Mouse (Mus musculus) hindbrain, embryonic 14.5 days (tissue): ENCODE measurements around the gene Acer3. TPM values are rescaled to one million over a fixed set of nuclear protein-coding genes. Genes with fewer than 3 reads are reported as not detected.

ENCODE experiments used
- ATAC-seq: fragments of 200-750 bp; cut with Nextera tagmentation; 2 replicates; pipeline ENCODE4 v1.8.0; 2017; ENCODE audit warnings: moderate number of reproducible peaks, mild to moderate bottlenecking, moderate TSS enrichment, moderate library complexity; ENCODE audit not compliant: low FRiP score
- DNase-seq: peaks from one replicate; pipeline ENCODE4 v3.0.0-alpha.2; 2015; ENCODE audit warnings: low spot score
- H3K27ac ChIP-seq: fragments of 300-500 bp; sonication (generic); 2 replicates; pipeline ENCODE4 v1.5.1; 2014; ENCODE audit warnings: mild to moderate bottlenecking, moderate library complexity
- H3K27me3 ChIP-seq: fragments of 300-500 bp; sonication (generic); 2 replicates; pipeline ENCODE4 v1.6.1; 2014; ENCODE audit warnings: mild to moderate bottlenecking, low read length, mixed read lengths; ENCODE audit not compliant: control insufficient read depth, insufficient read depth
- H3K36me3 ChIP-seq: fragments of 300-500 bp; sonication (generic); replicated peaks from 2 replicates; pipeline ENCODE4 v1.6.1; 2014; ENCODE audit not compliant: control insufficient read depth, insufficient read depth
- H3K4me1 ChIP-seq: fragments of 300-500 bp; sonication (generic); replicated peaks from 2 replicates; pipeline ENCODE4 v1.6.1; 2014; ENCODE audit warnings: antibody characterized with exemption, low read length, mixed read lengths; ENCODE audit not compliant: control insufficient read depth, insufficient read depth
- H3K4me2 ChIP-seq: fragments of 300-500 bp; sonication (generic); replicated peaks from 2 replicates; pipeline ENCODE4 v1.6.1; 2014; ENCODE audit warnings: mild to moderate bottlenecking, moderate library complexity
- H3K4me3 ChIP-seq: fragments of 300-500 bp; sonication (generic); replicated peaks from 2 replicates; pipeline ENCODE4 v1.5.1; 2014; ENCODE audit warnings: mild to moderate bottlenecking, low read length
- H3K9ac ChIP-seq: fragments of 300-500 bp; sonication (generic); 2 replicates; pipeline ENCODE4 v1.6.1; 2014
- H3K9me3 ChIP-seq: fragments of 300-500 bp; sonication (generic); 2 replicates; pipeline ENCODE4 v1.6.1; 2016; ENCODE audit warnings: low read length; ENCODE audit not compliant: control insufficient read depth
- WGBS: fragments of 180-500 bp; shearing (Covaris S2); extraction: QIAGEN DNeasy Blood & Tissue Kit; methylation state at CpG from one replicate; pipeline ENCODE4 v1.1.7; 2014; 5-methylcytosine and 5-hydroxymethylcytosine counted together
- polyA plus RNA-seq: library from polyadenylated mRNA; unstranded; fragments of >200 nt; fragmentation: Nextera tagmentation; extraction: Ambion mirVana; gene quantifications from 2 replicates; pipeline ENCODE4 v1.2.1, GENCODE M21; 2014

Acer3 gene
- polyA plus RNA-seq, 1 experiment from 2014 or later: 27.4 TPM

- H3K36me3 ChIP-seq: no peaks in the 10 kb centered on the region
- WGBS: 94% methylated on average over 2 of the region's 2 CpGs
These were observed 68.5 kb downstream of the Acer3 start for GRCm38 (mm10) chr7:98252520-98252919.

GRCm38 (mm10) chr7:98236686-98237359 is 84.2 kb downstream of the Acer3 start:
- DNase-seq (no peak), ATAC-seq (no peak)
- no peak overlapping the region for H3K4me2 ChIP-seq
- H3K27ac ChIP-seq: no peak overlapping the region
- no peaks in the 10 kb centered on the region for H3K9me3 ChIP-seq
- no peak overlapping the region for H3K9ac ChIP-seq
- H3K27me3 ChIP-seq: no peaks in the 10 kb centered on the region
- H3K4me3 ChIP-seq: no peak overlapping the region
- no peaks in the 10 kb centered on the region for H3K4me1 ChIP-seq
- no peaks in the 10 kb centered on the region for H3K36me3 ChIP-seq
- WGBS: 71% methylated on average over 3 of the region's 3 CpGs

More at GRCm38 (mm10) chr7:98252520-98252919, 68.5 kb downstream of the Acer3 start:
- H3K4me2 ChIP-seq: no peak overlapping the region
- no peaks in the 10 kb centered on the region for H3K27me3 ChIP-seq
- no peak overlapping the region for H3K9ac ChIP-seq
- H3K9me3 ChIP-seq: no peaks in the 10 kb centered on the region
- no peak overlapping the region for H3K27ac ChIP-seq
- DNase-seq (no peak), ATAC-seq (no peak)
- no peak overlapping the region for H3K4me3 ChIP-seq
- no peaks in the 10 kb centered on the region for H3K4me1 ChIP-seq

GRCm38 (mm10) chr7:98223796-98224195 is 97.2 kb downstream of the Acer3 start:
- no peaks in the 10 kb centered on the region for H3K27me3 ChIP-seq
- no peak overlapping the region for H3K4me2 ChIP-seq
- ATAC-seq: no peak
- no peaks in the 10 kb centered on the region for H3K36me3 ChIP-seq
- H3K4me3 ChIP-seq: no peak overlapping the region
- DNase-seq: no peak
- H3K4me1 ChIP-seq: no peaks in the 10 kb centered on the region
- no peaks in the 10 kb centered on the region for H3K9me3 ChIP-seq
- H3K27ac ChIP-seq: no peak overlapping the region
- 96% methylated on average over 4 of the region's 4 CpGs for WGBS
- H3K9ac ChIP-seq: no peak overlapping the region

- no peak overlapping the region for H3K9ac ChIP-seq
- no peaks in the 10 kb centered on the region for H3K36me3 ChIP-seq
- H3K27ac ChIP-seq: no peak overlapping the region
- H3K9me3 ChIP-seq: no peaks in the 10 kb centered on the region
- H3K4me1 ChIP-seq: 0 out of 2 replicates have a peak, but pooled peaks cover 4% of the 10 kb centered on the region
- DNase-seq (peak; percentile 41), ATAC-seq (no peak)
- no peaks in the 10 kb centered on the region for H3K27me3 ChIP-seq
- H3K4me2 ChIP-seq: no peak overlapping the region
- H3K4me3 ChIP-seq: no peak overlapping the region
These were observed 104.3 kb downstream of the Acer3 start for GRCm38 (mm10) chr7:98216713-98217112.

GRCm38 (mm10) chr7:98202946-98203345 is 118.1 kb downstream of the Acer3 start:
- Histone ChIP-seq H3K9ac (no peak overlapping the region), H3K4me1 (no peaks in the 10 kb centered on the region), H3K36me3 (no peaks in the 10 kb centered on the region), H3K27me3 (no peaks in the 10 kb centered on the region), H3K4me3 (no peak overlapping the region), H3K4me2 (no peak overlapping the region), H3K9me3 (no peaks in the 10 kb centered on the region), H3K27ac (no peak overlapping the region)
- no peak for ATAC-seq
- 76% methylated on average over 4 of the region's 4 CpGs for WGBS
- DNase-seq: no peak

GRCm38 (mm10) chr7:98201493-98202028 is 119.4 kb downstream of the Acer3 start:
- Histone ChIP-seq H3K27ac (no peak overlapping the region), H3K36me3 (no peaks in the 10 kb centered on the region), H3K27me3 (peaks cover 9% of the 10 kb centered on the region), H3K9ac (no peak overlapping the region), H3K4me1 (no peaks in the 10 kb centered on the region), H3K9me3 (no peaks in the 10 kb centered on the region), H3K4me3 (no peak overlapping the region), H3K4me2 (no peak overlapping the region)
- ATAC-seq (no peak), DNase-seq (no peak)
- WGBS: 87% methylated on average over 5 of the region's 5 CpGs

- Histone ChIP-seq H3K27ac (no peak overlapping the region), H3K4me3 (no peak overlapping the region), H3K9ac (no peak overlapping the region), H3K4me1 (no peaks in the 10 kb centered on the region), H3K27me3 (peaks cover 21% of the 10 kb centered on the region), H3K36me3 (no peaks in the 10 kb centered on the region), H3K4me2 (no peak overlapping the region), H3K9me3 (no peaks in the 10 kb centered on the region)
- DNase-seq (no peak), ATAC-seq (no peak)
- WGBS: 94% methylated on average over 3 of the region's 3 CpGs
These were observed 120.6 kb downstream of the Acer3 start for GRCm38 (mm10) chr7:98200396-98200795.

GRCm38 (mm10) chr7:98199381-98199780 is 121.6 kb downstream of the Acer3 start, which contains the start of gene B3gnt6:
TSS of gene B3gnt6 (minus strand) at chr7:98199481.
- Histone ChIP-seq H3K4me2 (no peak within 1 kb of the TSS), H3K9me3 (no peaks in the 10 kb centered on the region), H3K4me3 (no peak within 1 kb of the TSS), H3K27me3 (peaks cover 31% of the 10 kb centered on the region), H3K27ac (no peak within 1 kb of the TSS), H3K4me1 (no peaks in the 10 kb centered on the region), H3K36me3 (no peaks in the 10 kb centered on the region), H3K9ac (no peak within 1 kb of the TSS)
- 90% methylated on average over 4 of the region's 4 CpGs for WGBS
- DNase-seq (no peak), ATAC-seq (no peak)

- no peaks in the 10 kb centered on the region for H3K9me3 ChIP-seq
- H3K9ac ChIP-seq: no peak overlapping the region
- no peak overlapping the region for H3K4me2 ChIP-seq
- H3K4me3 ChIP-seq: no peak overlapping the region
- no peak overlapping the region for H3K27ac ChIP-seq
- ATAC-seq: no peak
- peaks cover 11% of the 10 kb centered on the region for H3K4me1 ChIP-seq
- H3K36me3 ChIP-seq: no peaks in the 10 kb centered on the region
- DNase-seq: no peak
- WGBS: 50% methylated on average over 10 of the region's 10 CpGs
- H3K27me3 ChIP-seq: peaks cover 66% of the 10 kb centered on the region
These were observed 125.7 kb downstream of the Acer3 start for GRCm38 (mm10) chr7:98195151-98195801.
